Mouse (Mus musculus) liver, postnatal 0 days (tissue): ENCODE measurements around the gene Foxj3. TPM values are rescaled to one million over a fixed set of nuclear protein-coding genes. Genes with fewer than 3 reads are reported as not detected.

ENCODE experiments used
- ATAC-seq: fragments of 200-750 bp; cut with Nextera tagmentation; 2 replicates; pipeline ENCODE4 v1.8.0; 2017; ENCODE audit warnings: mild to moderate bottlenecking, moderate library complexity
- DNase-seq: peaks from one replicate; pipeline ENCODE4 v3.0.0-alpha.2; 2016
- H3K27ac ChIP-seq: fragments of 300-500 bp; sonication (generic); 2 replicates; pipeline ENCODE4 v1.5.1; 2014; ENCODE audit warnings: antibody characterized with exemption, moderate library complexity, mild to moderate bottlenecking, low read depth
- H3K27me3 ChIP-seq: fragments of 300-500 bp; sonication (generic); 2 replicates; pipeline ENCODE4 v1.6.1; 2014; ENCODE audit warnings: low read length, control low read depth, mixed read lengths; ENCODE audit not compliant: insufficient read depth
- H3K36me3 ChIP-seq: fragments of 300-500 bp; sonication (generic); replicated peaks from 2 replicates; pipeline ENCODE4 v1.6.1; 2014; ENCODE audit warnings: mild to moderate bottlenecking, control low read depth, low read length, moderate library complexity, mixed read lengths; ENCODE audit not compliant: insufficient read depth
- H3K4me1 ChIP-seq: fragments of 300-500 bp; sonication (generic); 2 replicates; pipeline ENCODE4 v1.6.1; 2014; ENCODE audit warnings: antibody characterized with exemption, mild to moderate bottlenecking, control low read depth; ENCODE audit not compliant: insufficient read depth
- H3K4me2 ChIP-seq: fragments of 300-500 bp; sonication (generic); 2 replicates; pipeline ENCODE4 v1.6.1; 2014; ENCODE audit warnings: low read depth, mild to moderate bottlenecking, low read length, moderate library complexity, mixed read lengths
- H3K4me3 ChIP-seq: fragments of 300-500 bp; sonication (generic); 2 replicates; pipeline ENCODE4 v1.5.1; 2014; ENCODE audit warnings: low read depth, low read length
- H3K9ac ChIP-seq: fragments of 300-500 bp; sonication (generic); replicated peaks from 2 replicates; pipeline ENCODE4 v1.6.1; 2014; ENCODE audit warnings: mild to moderate bottlenecking, moderate library complexity
- H3K9me3 ChIP-seq: fragments of 300-500 bp; sonication (generic); 2 replicates; pipeline ENCODE4 v1.6.1; 2016; ENCODE audit warnings: mild to moderate bottlenecking, control low read depth, low read length, mixed read lengths
- CTCF ChIP-seq: sonication (generic); IDR thresholded peaks from 2 replicates; pipeline ENCODE4 v1.5.1; 2016; ENCODE audit warnings: antibody characterized with exemption, low read depth
- EP300 ChIP-seq: IDR thresholded peaks from 2 replicates; pipeline ENCODE4 v1.6.1; 2016; ENCODE audit warnings: antibody characterized with exemption, low read depth, mild to moderate bottlenecking
- WGBS: fragments of 180-500 bp; shearing (Covaris S2); extraction: QIAGEN DNeasy Blood & Tissue Kit; methylation state at CpG from one replicate; pipeline ENCODE4 v1.1.7; 2014; ENCODE audit not compliant: insufficient replicate concordance; 5-methylcytosine and 5-hydroxymethylcytosine counted together
- polyA plus RNA-seq: library from polyadenylated mRNA; unstranded; fragments of >200 nt; fragmentation: Nextera tagmentation; extraction: Ambion mirVana; gene quantifications from 2 replicates; pipeline ENCODE4 v1.2.1, GENCODE M21; 2015

Gene Foxj3
- polyA plus RNA-seq, 1 experiment from 2014 or later: 2.9 TPM

DNA sequence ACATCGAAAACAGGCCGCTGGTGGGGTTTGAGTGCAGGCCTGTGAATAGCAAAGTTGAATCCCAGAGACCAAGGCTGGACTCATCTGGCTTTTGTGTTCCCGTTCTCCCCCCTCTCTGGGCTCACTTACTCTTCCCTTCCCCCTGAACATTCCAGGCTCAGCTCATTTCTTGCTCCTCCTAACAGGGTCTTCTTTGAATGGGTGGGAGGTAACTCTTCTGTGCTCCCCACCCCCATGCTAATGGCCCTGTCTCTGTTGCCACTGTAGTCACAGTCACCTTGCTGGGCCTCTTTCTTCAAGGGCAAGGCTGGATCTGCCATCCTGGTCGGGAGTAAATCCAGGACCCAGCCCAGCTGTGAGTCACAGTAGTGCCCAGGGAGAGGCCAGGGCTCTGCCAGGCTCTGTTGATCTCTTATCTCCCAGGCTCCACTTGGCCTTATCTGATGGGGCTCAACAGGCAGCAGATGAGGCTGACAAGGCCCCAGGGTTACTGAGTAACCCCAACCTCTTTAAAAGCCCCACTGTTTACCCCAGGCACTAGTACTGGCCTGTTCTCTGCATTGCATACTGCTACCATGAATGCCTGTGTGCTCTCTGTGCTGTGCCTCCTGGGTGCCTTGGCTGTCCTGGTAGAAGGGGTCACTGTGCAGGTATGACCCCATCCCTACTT, 100.5 kb downstream of the Foxj3 start, which contains the start of gene Guca2a:
Guca2a (plus strand) TSS at position 529 of the 670 bp plus-strand sequence.
- no peak within 1 kb of the TSS for H3K4me3 ChIP-seq
- no peaks in the 10 kb centered on the region for H3K9me3 ChIP-seq
- no peak within 1 kb of the TSS for H3K9ac ChIP-seq
- no peak within 1 kb of the TSS for H3K4me2 ChIP-seq
- peak; percentile 33; the same call in 1 of the 2 replicates for ATAC-seq
- WGBS: 60% methylated on average over 4 of the region's 4 CpGs
- peak; percentile 10 for DNase-seq
- H3K27me3 ChIP-seq: no peaks in the 10 kb centered on the region
- H3K36me3 ChIP-seq: no peaks in the 10 kb centered on the region
- H3K4me1 ChIP-seq: no peaks in the 10 kb centered on the region
- TF ChIP-seq CTCF (no peak), EP300 (no peak)
- no peak within 1 kb of the TSS for H3K27ac ChIP-seq

DNA sequence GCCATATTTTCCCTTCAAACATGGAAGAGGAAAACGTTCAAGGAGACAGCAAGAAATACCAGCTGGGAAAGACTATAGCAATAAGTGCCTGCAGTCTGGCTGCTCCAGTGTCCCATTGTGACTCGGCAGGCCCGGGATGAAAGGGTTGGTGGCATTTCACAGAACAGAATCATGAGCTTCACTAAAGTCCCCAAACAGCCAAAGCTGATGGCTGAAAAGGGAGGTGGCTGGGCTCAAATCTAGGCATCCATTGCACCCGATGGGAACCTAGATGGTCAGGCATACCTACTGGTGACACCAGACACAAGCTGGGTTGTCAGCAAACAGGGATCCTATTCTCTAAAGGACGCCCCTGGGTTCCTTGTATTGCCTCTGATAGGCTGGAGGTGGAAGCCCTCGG, 101.1 kb downstream of the Foxj3 start:
- Histone ChIP-seq H3K27ac (no peak overlapping the region), H3K4me1 (no peaks in the 10 kb centered on the region), H3K27me3 (no peaks in the 10 kb centered on the region), H3K36me3 (no peaks in the 10 kb centered on the region), H3K9me3 (peaks cover 3% of the 10 kb centered on the region; the same call in 1 of the 2 replicates), H3K4me3 (no peak overlapping the region), H3K9ac (no peak overlapping the region), H3K4me2 (no peak overlapping the region)
- 71% methylated on average over 6 of the region's 6 CpGs for WGBS
- TF ChIP-seq CTCF: no peak
- no peak for TF ChIP-seq EP300
- DNase-seq (no peak), ATAC-seq (no peak)

DNA sequence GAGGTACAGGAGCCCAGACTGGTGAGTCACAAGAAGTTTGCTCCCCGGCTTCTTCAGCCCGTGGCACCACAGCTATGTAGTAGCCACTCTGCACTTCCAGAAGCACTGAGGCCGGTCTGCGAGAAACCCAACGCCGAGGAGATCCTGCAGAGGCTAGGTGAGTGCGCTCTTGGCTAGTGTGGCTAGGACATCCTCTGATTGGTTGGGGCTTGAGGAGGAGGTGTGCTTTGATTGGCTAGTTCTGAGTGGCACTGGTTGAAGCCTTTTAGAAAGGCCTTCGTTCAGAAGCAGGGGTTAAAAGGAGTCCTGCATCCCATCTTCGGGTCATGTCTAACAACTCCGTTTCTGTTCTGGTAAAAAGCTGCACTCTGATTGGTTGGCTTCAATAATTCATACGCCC, 101.9 kb downstream of the Foxj3 start:
- TF ChIP-seq CTCF (no peak), EP300 (no peak)
- Histone ChIP-seq H3K4me2 (no peak overlapping the region), H3K9me3 (peaks cover 3% of the 10 kb centered on the region; the same call in 1 of the 2 replicates), H3K27ac (no peak overlapping the region), H3K4me3 (no peak overlapping the region), H3K36me3 (no peaks in the 10 kb centered on the region), H3K27me3 (no peaks in the 10 kb centered on the region), H3K4me1 (no peaks in the 10 kb centered on the region), H3K9ac (no peak overlapping the region)
- DNase-seq (no peak), ATAC-seq (no peak)
- 62% methylated on average over 11 of the region's 11 CpGs for WGBS

DNA sequence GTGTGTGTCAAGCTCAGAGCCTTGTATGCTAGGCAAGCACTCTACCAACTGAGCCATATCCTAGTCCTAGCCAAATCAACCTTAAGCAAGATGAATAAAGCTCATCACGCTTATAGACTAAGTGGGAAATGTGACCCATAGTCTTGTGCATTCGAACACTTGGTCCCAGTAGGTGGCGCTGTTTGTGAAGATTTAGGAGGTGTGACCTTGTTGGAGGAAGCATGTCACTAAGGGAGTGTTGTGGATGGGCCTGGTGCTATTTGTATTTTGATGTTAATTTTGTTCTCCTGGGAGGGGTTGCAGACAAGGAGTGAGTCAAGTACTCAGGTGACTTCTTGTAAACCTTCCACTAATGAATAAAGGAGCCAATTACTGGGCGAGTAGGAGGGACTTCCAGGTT, 105.9 kb downstream of the Foxj3 start:
- TF ChIP-seq EP300 (no peak), CTCF (no peak)
- DNase-seq (no peak), ATAC-seq (no peak)
- Histone ChIP-seq H3K4me3 (no peak overlapping the region), H3K36me3 (no peaks in the 10 kb centered on the region), H3K27ac (no peak overlapping the region), H3K9me3 (peaks cover 3% of the 10 kb centered on the region; the same call in 1 of the 2 replicates), H3K27me3 (no peaks in the 10 kb centered on the region), H3K9ac (no peak overlapping the region), H3K4me2 (no peak overlapping the region), H3K4me1 (no peaks in the 10 kb centered on the region)
- WGBS: 77% methylated on average over 4 of the region's 4 CpGs

DNA sequence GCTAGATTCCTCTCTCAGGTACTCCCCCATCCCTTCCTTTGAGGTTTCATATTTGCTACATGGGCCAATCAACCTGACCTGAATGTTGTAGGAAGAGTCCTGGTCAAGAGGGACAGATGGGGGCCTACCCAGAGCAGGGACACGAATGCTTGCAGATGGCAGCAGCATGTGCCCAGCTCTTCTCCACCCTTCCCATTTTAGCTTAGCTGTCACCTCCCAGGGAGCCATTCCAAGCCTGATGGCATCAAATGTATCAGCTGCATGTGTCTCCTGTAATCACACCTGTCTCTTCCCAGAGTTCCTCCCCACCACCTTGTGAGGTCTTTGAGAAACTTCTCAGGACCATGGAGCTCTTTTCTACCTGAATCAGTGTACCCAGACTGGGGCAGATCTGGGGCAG, 120.2 kb downstream of the Foxj3 start:
- ATAC-seq: no peak
- Histone ChIP-seq H3K27ac (no peak overlapping the region), H3K9ac (no peak overlapping the region), H3K36me3 (no peaks in the 10 kb centered on the region), H3K4me2 (no peak overlapping the region), H3K9me3 (peaks cover 4% of the 10 kb centered on the region; the same call in 1 of the 2 replicates), H3K27me3 (no peaks in the 10 kb centered on the region), H3K4me1 (no peaks in the 10 kb centered on the region), H3K4me3 (no peak overlapping the region)
- WGBS: 73% methylated on average over 1 of the region's 1 CpGs
- no peak for TF ChIP-seq EP300
- no peak for TF ChIP-seq CTCF
- DNase-seq: no peak

DNA sequence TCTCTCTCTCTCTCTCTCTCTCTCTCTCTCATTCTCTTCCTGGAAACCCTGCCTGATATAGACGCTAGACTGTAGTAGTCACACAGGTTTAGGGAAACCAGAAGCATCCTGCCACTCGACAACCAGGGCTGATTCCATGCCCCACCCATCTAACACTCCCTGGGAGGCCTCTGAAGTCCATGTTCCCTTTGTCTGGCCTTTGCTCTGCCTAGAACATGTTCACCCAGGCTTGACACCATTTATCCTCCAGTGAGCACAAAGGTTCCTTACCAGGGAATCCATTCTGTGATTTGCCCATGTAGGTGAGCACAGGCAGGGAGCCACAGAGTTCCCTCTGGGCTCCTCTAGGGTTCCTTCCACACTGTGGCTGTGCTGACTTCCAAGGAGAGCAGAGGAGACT, 121.4 kb downstream of the Foxj3 start:
- no peak overlapping the region for H3K4me3 ChIP-seq
- DNase-seq: no peak
- H3K4me1 ChIP-seq: no peaks in the 10 kb centered on the region
- H3K4me2 ChIP-seq: no peak overlapping the region
- H3K36me3 ChIP-seq: no peaks in the 10 kb centered on the region
- peaks cover under 1% of the 10 kb centered on the region; the same call in 1 of the 2 replicates for H3K9me3 ChIP-seq
- WGBS: 55% methylated on average over 2 of the region's 2 CpGs
- no peaks in the 10 kb centered on the region for H3K27me3 ChIP-seq
- no peak for TF ChIP-seq CTCF
- no peak for TF ChIP-seq EP300
- H3K9ac ChIP-seq: no peak overlapping the region
- no peak overlapping the region for H3K27ac ChIP-seq
- ATAC-seq: no peak
